Mouse (Mus musculus): Measurements from ENCODE around the gene Galntl6.

Galntl6 gene

DNA sequence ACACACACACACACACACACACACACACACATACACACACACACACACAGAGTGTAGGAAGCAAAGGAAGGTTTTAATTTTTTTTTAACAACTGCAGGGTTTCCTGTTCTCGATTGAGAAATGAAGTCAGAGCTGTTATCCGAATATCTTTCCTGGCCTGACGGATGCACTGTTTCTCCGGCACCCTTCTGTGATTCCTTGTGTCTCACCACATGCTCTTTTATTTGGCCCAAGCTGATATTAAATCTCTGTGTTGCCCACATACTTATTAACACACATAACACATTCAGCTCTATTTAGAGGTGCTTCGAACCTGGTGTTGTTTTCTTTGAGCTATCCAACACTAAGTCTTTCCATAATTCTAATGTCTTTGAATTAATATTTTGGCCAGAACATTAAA is 1069.0 kb downstream of the Galntl6 start:
- no peak for DNase-seq (ENCODE audit: low read depth, low spot score)

DNA sequence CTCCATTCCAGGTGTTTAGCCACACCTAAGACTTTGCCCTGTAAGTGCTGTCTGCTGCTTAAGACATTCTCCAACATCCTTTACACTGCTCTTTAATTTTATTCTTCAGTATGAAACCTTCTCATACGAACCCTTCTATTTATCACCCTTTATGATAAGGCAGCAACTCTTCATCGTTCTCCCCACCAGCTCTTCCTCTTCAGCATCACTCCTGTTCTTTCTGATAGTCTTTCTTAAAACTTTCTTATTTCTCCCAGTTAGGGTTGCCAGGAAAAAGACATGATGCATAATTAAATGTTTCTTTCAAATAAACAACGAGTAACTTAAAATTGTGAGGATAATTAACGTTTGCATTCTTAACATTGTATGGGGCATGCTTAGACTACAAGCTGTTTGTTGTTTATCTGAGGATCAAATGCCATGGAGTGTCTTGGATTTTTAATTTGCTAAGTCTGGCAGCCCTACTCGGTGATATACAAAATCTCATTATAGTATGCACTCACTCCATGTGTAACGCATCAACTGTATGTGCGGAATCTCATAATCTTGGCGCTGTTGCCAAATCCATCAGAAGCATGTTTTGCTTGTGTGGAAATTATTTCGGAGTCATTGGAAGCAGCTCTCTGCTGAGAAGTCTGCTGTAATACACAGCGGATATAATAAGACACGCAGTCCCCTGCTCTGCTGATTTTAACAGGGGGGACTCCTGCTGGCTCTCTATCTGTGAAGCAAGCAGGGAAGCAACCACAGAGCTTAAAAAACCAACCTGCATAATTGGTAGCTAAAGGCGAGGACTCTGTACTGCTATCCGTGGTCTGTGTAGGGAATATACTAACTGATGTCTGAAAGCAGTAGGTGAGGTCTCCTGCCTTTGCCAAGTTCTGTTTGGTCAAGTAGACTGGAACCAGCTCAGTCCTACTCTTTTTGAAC is 1069.7 kb downstream of the Galntl6 start:
- DNase-seq (ENCODE audit: low read depth, low spot score): no peak

DNA sequence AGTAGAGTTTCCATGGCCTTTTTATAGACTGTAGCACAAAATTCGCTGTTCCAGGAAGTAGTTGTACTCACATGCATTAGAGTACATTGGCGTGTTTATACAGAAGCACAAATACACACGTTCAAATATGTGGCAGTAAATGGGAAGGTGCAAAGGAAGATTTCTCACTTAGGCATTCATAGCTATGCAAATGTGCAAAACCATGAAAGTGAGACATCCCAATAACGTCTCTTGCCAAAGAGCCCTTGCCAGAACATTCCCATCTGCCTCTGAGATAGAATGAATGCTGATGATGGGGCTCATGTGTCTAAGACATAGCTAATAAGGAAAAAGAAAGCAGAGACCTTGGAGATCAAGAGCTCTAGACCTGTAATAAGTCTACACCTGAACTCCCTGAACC is 1071.0 kb downstream of the Galntl6 start:
- peak; percentile 51 for DNase-seq (ENCODE audit: low read depth, low spot score)

DNA sequence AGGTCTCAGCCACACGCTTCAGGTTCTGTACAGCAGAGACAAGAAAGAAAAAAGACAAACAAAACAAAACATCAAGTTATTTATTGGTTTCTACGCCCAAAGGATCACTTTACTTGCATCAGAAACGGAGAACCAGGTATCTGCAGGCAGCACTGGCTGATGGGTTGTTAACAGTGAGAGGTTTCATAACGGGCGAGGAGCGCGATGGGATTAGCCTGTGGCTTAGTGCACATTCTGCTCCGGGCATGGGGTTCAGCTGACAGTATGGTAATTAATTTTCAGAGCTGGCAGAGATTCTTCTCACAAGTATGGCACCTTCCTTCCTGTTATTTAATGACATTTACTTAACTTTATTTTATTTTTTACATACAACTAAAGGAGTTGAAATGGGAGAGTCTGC is 1075.1 kb downstream of the Galntl6 start:
- DNase-seq (ENCODE audit: low read depth, low spot score): no peak

DNA sequence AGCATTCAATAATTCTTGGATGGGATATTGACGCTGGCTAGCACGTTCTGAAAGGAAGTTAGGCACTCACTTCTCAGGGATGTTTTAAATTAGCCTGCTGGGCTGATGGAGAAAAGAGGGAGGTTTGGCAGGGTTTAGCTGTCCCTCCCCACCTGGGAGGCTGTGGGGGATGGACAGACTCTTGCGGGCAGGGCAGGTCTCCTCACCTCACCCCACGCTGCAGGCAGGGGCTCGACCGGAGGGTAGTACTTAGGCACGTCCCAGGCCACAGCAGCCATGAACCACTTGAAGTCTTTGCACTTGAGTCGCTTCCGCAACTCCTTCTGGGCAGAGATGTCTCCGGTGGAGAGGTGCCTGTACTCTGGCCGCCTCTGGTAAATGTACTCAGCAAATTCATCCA is 1075.5 kb downstream of the Galntl6 start:
- DNase-seq (ENCODE audit: low read depth, low spot score): no peak

DNA sequence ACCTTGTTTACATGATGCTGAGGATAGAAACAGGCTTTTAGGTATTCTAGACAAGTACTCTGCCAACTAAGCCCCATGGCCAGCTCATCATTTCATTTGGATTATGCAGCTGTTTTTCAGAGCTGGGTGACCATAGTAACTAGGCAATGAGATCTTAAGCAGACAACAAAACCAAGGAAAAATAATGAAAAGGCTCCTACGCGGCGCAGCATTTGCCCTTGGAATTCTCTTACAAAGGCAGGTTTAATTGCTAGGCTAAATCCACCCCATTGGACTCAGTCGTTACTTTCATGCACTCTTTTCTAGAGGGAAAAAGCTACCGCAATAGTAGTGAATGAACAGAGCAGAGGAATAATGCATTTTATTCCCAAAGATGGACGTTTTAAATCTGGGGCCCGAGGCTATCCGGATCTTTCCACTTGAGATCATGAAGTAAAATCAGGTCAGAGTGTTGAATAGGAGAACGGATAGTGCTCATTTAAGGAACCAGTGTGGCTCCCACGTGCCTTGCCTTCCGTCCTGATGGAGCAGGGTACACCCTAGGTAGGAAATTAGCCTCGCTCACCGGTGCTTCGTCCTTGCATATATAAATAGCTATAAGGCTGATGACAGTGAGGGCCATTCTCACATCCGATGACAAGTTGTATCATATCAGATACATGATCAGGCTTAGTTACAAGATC is 1076.1 kb downstream of the Galntl6 start:
- DNase-seq (ENCODE audit: low read depth, low spot score): no peak

DNA sequence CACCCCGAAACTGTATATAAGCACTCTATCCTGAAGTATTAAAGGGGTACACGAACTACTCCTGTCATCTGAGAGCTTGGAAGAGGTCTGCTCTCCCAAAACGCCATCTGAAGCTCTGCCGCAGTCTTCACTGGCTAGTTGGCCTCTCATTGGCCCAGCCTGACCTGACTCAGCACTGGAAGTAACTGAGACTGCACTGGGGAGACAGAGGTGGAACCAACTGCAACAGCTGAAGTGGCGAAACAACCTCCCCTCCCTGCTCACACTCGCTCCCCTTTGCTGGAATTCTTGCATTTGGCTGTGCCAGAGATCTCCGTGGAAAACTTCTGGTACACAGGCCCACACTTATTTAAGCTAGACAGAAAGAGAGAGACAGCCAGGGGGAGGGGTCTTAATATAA is 1089.3 kb downstream of the Galntl6 start:
- no peak for DNase-seq (ENCODE audit: low read depth, low spot score)

DNA sequence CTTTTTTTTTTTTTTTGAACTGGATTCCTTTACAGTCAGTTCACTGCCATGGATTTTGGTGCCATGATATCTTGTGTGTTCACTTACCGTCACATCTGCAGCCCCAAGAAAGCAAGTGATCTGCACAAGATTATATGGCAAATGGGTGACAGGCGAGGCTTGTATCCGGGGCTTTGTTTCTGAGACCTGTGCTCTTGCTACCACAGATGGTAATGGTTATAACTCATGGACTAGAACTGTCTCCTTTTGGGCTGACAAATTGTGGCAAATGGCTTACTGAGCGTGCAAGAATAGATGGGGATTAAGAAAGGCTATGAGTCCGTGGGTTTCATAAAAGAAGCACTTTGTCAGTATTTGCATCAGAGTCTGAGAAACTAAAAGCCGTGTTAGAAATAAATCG is 1096.4 kb downstream of the Galntl6 start:
- DNase-seq (ENCODE audit: low read depth, low spot score): no peak

DNA sequence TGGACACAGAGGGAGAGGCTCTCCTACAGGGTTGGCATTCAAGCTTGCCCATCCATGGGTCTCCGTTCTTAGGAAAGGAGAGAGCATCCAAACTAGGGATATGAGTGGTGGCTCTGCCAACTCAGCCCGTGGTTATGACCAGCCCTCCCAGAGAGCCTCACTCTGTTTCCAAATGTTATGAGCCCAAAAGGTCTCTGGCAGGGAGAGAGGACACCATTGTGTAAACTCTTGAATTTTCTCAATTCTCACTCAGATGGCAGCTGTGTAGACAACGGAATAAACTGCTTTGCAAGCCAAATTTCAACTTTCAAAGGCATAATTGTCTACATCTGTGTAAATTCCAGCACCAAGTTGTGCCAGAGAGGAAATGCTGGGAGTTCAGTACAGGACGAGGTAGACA is 1105.4 kb downstream of the Galntl6 start:
- no peak for DNase-seq (ENCODE audit: low read depth, low spot score)

DNA sequence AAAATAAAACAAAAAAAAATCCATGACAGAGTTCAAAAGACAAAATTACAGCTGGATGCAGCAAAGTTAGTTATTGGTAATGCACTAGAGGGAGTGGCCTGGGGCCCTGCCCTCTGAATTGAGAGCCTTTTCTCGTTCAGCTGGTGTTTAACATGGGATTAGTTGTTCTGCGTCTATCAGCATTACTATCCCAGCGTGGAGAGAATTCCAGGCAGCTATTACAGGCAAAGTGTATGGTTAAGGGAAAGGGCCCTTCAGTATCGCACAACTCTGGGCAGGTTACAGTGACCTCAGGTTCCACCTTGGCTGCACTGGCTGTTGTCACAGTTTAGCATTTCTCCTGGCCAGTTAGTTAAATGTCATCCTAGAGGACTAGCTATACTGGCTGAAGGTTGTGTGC is 1107.3 kb downstream of the Galntl6 start:
- DNase-seq (ENCODE audit: low read depth, low spot score): no peak

DNA sequence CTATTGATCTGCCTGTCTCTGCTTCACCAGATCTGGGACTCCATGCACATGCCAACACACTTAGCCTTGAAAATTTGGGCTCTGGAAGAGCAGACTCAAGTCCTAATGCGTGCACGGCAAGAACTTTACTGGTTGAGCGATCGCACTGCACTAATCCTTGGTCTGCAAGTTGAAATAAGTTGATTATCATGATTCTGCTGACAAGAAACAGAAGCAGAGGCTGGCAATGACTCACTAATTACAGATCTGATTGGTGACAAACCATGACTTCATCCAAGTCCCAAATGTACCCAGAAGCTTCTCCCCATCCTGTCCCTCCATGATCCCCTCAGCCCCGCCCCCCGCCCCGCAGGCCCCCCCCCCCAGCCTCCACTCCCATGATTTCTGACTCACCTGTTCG is 1108.6 kb downstream of the Galntl6 start:
- DNase-seq (ENCODE audit: low read depth, low spot score): no peak

DNA sequence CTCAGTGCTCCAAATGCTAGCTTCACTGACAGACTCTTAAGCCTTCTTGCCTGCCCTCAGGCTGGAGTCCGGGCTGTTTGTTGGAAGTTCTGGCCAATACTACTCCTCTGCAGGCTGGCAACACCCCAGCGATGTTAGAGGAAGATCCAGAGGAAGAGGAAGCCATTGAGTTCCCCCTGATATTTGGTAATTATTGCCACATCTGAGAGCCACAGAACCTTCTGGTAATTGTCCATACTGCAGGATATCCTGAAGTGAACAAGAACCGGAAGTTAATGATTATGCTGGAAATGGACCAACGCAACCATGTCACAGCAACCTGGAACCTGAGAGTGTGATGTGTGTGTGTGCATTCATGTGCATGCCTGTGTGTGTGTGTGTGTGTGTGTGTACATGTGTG is 1111.2 kb downstream of the Galntl6 start:
- DNase-seq (ENCODE audit: low read depth, low spot score): no peak

DNA sequence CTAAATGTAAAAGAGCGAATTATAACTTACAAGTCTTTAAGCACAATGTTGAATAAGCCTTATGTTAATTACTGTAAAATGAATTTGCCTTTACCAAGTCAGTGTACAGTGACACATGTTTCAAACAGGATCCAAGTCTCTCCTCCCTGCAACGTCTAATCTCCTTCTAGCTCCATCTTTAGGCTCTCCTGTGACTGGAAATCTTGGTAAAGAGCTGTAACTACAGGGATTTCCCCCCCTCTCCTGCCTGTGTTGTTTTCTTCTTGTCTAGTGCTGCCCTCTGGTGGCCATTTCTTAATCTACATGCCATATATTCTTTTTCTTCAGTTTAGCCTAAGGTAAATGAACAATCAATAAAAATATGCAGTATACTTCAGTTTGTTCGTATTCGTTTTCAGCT is 1112.1 kb downstream of the Galntl6 start:
- peak; percentile 95 for DNase-seq (ENCODE audit: low read depth, low spot score)

DNA sequence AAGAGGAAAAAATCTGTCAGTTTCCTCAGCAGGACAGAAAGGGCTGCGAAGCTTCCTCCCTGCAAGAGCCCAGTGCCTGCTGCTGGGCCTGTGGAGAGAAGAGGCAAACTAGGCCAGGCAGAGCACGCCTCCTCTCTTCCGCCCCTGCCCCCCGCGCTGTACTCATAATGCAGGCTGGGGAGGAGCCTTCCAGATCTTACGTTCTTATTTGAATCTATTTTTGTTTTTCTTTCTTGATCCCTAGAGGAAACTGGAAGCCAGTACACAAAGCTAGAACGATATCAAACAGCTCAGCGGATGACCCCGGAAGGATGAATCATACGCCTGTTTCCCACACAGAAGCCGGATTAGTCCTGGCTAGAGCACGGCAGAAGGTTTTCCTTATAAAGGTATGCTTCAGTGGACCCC is 1112.6 kb downstream of the Galntl6 start:
- DNase-seq (ENCODE audit: low read depth, low spot score): peak; percentile 73

DNA sequence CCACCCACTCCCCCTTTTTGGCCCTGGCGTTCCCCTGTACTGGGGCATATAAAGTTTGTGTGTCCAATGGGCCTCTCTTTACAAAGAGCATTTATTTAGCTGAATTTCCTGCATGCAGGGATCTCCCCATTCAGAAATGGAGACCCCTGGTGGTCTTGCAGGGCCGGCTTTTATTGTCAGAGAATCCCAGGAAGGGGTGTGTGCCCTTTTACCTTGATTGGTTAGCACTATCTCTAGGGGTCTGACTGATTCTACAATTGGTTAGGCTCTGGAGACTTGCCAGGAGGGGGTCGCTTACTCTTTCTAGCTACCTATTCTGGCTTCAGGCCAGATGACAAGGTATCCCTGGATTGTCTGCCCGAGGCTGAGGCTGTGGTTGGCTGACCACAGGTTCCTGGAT is 1119.0 kb downstream of the Galntl6 start:
- no peak for DNase-seq (ENCODE audit: low read depth, low spot score)

DNA sequence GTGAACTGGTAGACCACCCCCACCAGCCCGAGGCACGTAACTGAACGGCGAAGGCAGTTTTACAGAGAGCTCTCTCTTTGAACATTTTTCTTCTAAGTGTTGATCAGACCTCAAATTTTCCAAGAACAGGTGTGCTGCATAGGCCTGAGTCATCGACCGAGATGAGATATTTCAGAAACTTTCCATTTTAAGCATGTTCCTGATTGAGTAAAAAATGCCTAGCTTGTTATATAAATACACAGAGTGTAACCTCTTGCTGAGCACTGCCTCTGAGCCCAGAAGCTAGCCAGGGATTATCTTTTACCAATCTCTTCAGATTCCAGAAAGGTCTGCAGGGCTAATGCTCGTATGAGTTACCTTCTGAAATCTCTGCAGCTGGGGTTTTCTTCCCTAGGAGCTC is 1120.2 kb downstream of the Galntl6 start:
- DNase-seq (ENCODE audit: low read depth, low spot score): no peak

DNA sequence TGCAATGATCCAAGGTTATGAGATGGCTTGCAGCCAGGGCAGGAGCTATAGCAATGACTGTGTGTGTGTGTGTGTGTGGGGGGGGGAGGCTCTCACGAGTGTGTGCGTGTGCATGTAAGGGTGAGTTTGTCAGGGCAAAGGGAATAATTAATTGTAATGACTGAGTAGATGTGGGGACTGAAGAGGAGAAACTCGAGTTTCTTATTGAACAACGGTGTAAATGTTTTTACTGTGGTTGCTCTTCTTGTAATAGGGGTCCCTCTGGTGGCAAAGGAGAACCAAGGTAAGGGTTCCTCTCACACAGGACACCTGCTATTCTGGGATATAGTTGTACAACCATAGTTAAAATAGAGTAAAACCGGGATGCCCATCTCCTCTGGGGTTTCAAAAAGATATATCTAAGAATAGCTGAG is 1121.1 kb downstream of the Galntl6 start:
- no peak for DNase-seq (ENCODE audit: low read depth, low spot score)

DNA sequence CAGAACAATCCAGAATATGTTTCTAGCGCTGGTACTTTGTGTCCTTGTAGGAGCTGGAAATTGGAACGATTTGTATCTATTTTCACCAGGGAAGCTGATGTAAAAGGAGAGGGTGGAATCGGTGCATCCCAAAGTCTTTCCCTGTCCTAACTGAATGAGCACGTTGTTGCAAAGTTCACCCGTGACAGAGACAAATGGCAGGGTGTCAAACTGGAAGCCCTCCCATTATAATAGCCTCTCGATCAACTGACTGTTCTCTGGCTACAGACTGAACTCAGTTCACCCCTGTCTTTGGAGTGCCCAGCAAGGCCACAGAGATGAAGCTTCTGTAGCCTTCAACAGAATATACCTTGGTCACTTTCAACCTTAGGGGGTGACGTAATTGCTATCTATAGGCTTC is 1132.9 kb downstream of the Galntl6 start:
- no peak for DNase-seq (ENCODE audit: low read depth, low spot score)

DNA sequence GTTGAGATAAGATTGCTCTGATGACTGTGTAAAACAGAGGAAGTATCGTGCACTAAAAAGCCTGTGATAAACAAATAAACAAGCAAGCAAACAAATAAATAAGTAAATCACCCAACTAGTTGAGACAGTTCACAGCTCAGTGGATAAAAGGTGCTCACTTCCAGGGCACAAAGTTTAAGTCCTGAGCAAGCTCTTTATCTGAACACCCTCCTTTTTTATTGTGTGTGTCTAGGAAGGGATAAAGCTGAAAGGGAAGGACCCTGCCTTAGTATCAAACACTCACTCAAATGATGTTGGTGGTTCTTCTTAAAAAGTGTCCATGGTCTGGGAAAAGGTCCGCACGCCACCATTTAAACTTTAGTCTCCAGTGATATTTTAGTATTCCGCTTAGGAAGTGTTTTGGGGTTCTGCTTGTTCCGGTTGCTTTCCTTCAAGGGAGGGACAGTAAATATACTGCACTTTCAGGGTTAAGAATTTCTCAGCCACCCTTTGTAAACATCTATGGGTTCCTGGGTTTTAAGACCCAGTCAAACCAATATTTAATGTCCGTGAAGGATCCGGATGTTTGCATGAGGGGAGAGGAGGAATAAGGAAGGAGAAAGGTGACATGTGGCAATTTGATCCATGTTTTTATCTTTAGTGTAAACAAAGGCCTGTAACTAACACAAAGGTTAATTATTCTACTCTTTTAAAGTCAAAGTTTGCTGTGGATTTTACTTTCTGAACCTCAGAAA is 1134.3 kb downstream of the Galntl6 start:
- no peak for DNase-seq (ENCODE audit: low read depth, low spot score)

DNA sequence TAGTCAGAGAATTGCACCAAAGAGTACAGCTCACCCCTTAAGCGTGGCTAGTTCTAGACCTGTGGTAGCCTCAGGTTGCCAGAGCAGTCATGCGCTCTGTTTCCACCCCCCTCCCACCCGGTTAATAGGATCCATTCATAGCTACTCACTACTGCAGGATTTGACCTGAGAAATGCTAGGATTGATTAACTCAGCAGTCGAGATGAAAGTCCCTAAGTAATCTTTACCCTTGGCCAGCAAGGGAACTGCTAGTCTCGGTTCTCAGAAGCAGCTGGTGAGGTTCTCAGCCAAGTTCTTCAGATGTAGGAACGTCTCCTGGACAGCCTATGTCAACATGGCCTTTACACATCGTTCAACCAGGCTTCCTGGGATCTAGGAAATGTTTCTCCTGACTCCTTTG is 1135.7 kb downstream of the Galntl6 start:
- DNase-seq (ENCODE audit: low read depth, low spot score): no peak

DNA sequence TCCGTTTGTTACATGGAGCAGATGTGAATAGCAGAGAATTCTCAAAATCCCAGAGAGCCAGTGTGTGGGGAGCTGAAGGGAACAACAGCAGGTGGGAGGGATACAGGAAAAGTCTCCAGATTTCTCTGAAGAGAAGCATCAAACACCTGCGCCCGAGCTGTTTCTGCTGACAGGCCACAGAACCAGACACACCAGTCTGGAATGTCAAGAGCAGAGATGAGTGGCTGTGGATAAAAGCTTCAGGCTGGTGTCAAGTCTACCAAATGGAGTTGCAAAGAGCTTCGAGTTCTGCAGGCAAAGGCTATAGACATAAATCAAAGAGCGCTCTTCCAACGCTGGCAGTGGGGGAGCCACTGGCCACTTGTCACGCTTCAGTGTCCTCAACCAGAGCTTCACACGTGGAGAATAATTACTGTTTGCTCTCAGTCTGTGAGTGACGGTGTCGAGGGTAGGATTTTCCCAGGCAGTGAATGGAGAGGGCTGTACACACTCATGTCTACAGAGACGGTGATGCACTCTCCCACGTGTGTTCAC is 1139.6 kb downstream of the Galntl6 start:
- DNase-seq (ENCODE audit: low read depth, low spot score): peak; percentile 60

DNA sequence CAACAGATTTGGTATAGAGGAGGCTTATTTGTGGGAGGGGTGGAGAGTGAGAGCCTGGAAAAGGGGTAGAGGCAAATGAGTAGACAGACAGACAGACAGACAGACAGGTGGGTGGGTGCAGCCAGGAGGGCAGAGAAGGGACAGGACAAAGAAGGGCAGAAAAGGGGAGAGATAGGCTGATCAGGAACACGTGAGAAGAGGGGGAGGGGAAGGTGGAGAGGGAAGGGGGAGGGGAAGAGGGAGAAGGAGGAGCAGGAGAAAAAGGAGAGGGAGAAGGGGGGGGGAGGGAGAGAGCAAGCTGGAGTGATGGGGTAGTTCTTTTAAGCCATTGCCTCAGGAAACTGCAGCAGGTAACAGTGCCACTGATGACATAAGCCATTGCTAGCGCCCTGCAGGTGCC is 1144.9 kb downstream of the Galntl6 start:
- no peak for DNase-seq (ENCODE audit: low read depth, low spot score)
